Mouse (Mus musculus) adrenal gland, postnatal 14 days (tissue): ENCODE measurements around the gene Sema3g. TPM values are rescaled to one million over a fixed set of nuclear protein-coding genes. Genes with fewer than 3 reads are reported as not detected.

Source experiments
- total RNA-seq: library from RNA; stranded (reverse); gene quantifications from 2 replicates; pipeline ENCODE4 v1.2.3, GENCODE M21; 2021

Sema3g gene
- total RNA-seq, 1 experiment from 2014 or later = 10.9 TPM

Other genes with a start within 250 kb of the Sema3g start
- 35.3 and 42.0 TPM in 2 replicates for gene Glt8d1, start 216.5 kb upstream of the Sema3g start, total RNA-seq
- gene Spcs1, start 216.2 kb upstream of the Sema3g start, total RNA-seq = 221 and 225 TPM in 2 replicates
- 59.7 and 59.9 TPM in 2 replicates for gene Pbrm1, start 198.7 kb upstream of the Sema3g start, total RNA-seq
- gene Gnl3, start 198.7 kb upstream of the Sema3g start, total RNA-seq = 87.7 and 93.9 TPM in 2 replicates
- gene Smim4, start 88.9 kb upstream of the Sema3g start, total RNA-seq = 75.2 and 104 TPM in 2 replicates
- 48.5 and 57.7 TPM in 2 replicates for gene Nt5dc2, start 86.8 kb upstream of the Sema3g start, total RNA-seq
- 74.4 and 78.6 TPM in 2 replicates for gene Stab1, start 49.2 kb upstream of the Sema3g start, total RNA-seq
- 0.67 and 1.3 TPM in 2 replicates for gene Tnnc1, start 9.5 kb upstream of the Sema3g start, total RNA-seq
- gene Nisch, start 914 bp upstream of the Sema3g start, total RNA-seq = 269 and 295 TPM in 2 replicates
- 6.8 and 9.6 TPM in 2 replicates for gene Phf7, start 33.5 kb downstream of the Sema3g start, total RNA-seq
- 58.5 and 62.4 TPM in 2 replicates for gene Bap1, start 33.6 kb downstream of the Sema3g start, total RNA-seq
- 1.0 and 1.2 TPM in 2 replicates for gene Dnah1, start 106.0 kb downstream of the Sema3g start, total RNA-seq
- gene Capn7, start 118.8 kb downstream of the Sema3g start, total RNA-seq = 36.8 and 41.2 TPM in 2 replicates
- 123 and 142 TPM in 2 replicates for gene Sh3bp5, start 218.2 kb downstream of the Sema3g start, total RNA-seq